In the genomic region with DNA sequence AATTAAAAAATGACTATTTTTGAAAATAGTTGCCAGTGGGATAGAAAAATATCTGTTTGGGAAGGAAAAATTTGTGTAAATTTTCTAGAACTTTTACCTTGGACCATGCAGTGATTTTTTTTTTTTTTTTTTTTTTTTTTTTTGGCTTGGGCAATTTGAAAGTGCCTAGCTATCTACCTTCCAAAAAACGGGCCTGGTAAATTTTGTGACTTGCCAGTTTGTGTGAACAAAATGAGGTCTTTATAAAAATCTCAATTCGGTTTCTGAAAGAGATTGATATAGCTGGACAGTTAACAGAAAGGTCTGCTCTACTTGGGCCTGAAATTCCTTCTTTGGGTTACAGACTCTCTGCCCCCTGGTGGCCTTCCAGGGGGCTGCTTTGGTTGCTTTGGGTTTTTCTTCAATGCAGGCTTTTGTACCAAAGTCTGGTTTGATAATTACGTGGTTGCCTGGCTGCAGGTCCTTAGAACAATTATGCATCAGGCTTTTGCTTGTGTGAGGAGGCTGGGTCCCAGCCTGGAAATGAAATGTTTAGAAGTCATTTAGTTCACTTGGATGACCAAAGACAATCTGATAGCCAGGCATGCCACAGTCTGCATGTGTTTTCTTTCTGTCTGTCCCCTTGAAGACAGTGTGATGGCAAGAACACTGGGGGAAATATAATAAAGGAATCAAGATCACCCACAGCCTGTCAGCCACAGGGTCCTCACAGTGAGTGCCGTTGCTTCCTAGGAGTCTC, we compare ENCODE assay signal across 9 mouse cellular contexts.
DNase-seq lines count a peak whose midpoint lies in the region; ATAC-seq lines count a peak whose summit lies in the region.
"Had no signal": no experiment of that assay in that cellular context is flagged by ENCODE, and none has a peak within 500 bp of the region (broad histone marks: within the 10 kb centered on the region; RNA-seq: fewer than 3 reads in every experiment).

No protein-coding gene starts in this region.

- no peaks in the 10 kb centered on the region for H3K4me1 ChIP-seq in hindbrain, embryonic 11.5 days (replicated peaks; ENCODE audit: control insufficient read depth, insufficient read depth, low read length)

- H3K36me3 ChIP-seq in hindbrain, embryonic 11.5 days (ENCODE audit: control insufficient read depth, insufficient read depth, low read length): no peaks in the 10 kb centered on the region

- peak; percentile 20 for DNase-seq in ovary, postnatal 14 days (ENCODE audit: low spot score)
- no peak for DNase-seq in ovary, postnatal 10 days (ENCODE audit: low spot score)
- peak; percentile 63 for DNase-seq in adrenal gland, postnatal 10 days
- DNase-seq in embryo, embryonic 9.5 days (ENCODE audit: extremely low spot score): peak; percentile 63
- peak; percentile 84 for DNase-seq in hindbrain, embryonic 11.5 days (ENCODE audit: low spot score)
- DNase-seq in left cerebral cortex, postnatal 25 days (ENCODE audit: low spot score in 2 of 2): peak; percentile 28 to 47
- DNase-seq in retina, postnatal 1 day: peak; percentile 91

- intact Hi-C loops in left cerebral cortex, postnatal 25 days (cut with DNase I): loop anchor here (5.0 kb wide), 1 partner anchor 887 kb away; no protein-coding TSS in a partner anchor

- no peak overlapping the region for H3K4me2 ChIP-seq in hindbrain, embryonic 11.5 days (replicated peaks; ENCODE audit: low read depth, low read length)

- no peaks in the 10 kb centered on the region for H3K9me3 ChIP-seq in hindbrain, embryonic 11.5 days (ENCODE audit: control insufficient read depth, low read length)

- no peak overlapping the region for H3K4me3 ChIP-seq in hindbrain, embryonic 11.5 days (ENCODE audit: low read depth, low read length)
- H3K4me3 ChIP-seq: erythroblast, embryonic 14.5 days had no signal

- H3K27me3 ChIP-seq in hindbrain, embryonic 11.5 days (ENCODE audit: control insufficient read depth, insufficient read depth, low read length): no peaks in the 10 kb centered on the region

- WGBS in hindbrain, embryonic 11.5 days: 26% methylated on average over 4 of the region's 4 CpGs

- peak; percentile 53; the same call in 1 of the 2 replicates for ATAC-seq in hindbrain, embryonic 11.5 days (ENCODE audit: low FRiP score)
- ATAC-seq in monocyte, adult 5-6 weeks (replicated peaks; ENCODE audit: insufficient number of reproducible peaks, low FRiP score, low TSS enrichment, poor library complexity, severe bottlenecking): no peak

- no peak overlapping the region for H3K9ac ChIP-seq in hindbrain, embryonic 11.5 days (ENCODE audit: low read depth, low read length)

- H3K27ac ChIP-seq in hindbrain, embryonic 11.5 days (ENCODE audit: low read depth, low read length): no peak overlapping the region
